Mouse (Mus musculus): ENCODE data around the gene Shmt2. TPM values are rescaled to one million over a fixed set of nuclear protein-coding genes. Genes with fewer than 3 reads are reported as not detected.
A peak's percentile ranks its signal among the peaks of the same experiment; 100 is the strongest.

Gene Shmt2
- polyA plus RNA-seq (2015; fragmentation: Nextera tagmentation; extraction: Ambion mirVana): 38.9 and 40.9 TPM in 2 replicates

- Histone ChIP-seq H3K27me3 (ENCODE audit: control insufficient read depth, insufficient read depth, low read length) (peaks cover 10% of the 10 kb centered on the region; the same call in 1 of the 2 replicates), H3K27ac (replicated peaks) (no peak within 1 kb of the TSS), H3K9ac (ENCODE audit: low read length) (peak within 1 kb of the TSS; percentile 64), H3K36me3 (ENCODE audit: control insufficient read depth, insufficient read depth, low read length) (peaks cover 10% of the 10 kb centered on the region; the same call in 1 of the 2 replicates), H3K4me1 (replicated peaks; ENCODE audit: control insufficient read depth, insufficient read depth) (peaks cover 7% of the 10 kb centered on the region; the same call in 1 of the 2 replicates), H3K4me3 (ENCODE audit: low read depth, low read length) (peak within 1 kb of the TSS; percentile 57), H3K4me2 (replicated peaks; ENCODE audit: low read depth) (peak within 1 kb of the TSS; percentile 95), H3K9me3 (ENCODE audit: control insufficient read depth, low read length) (no peaks in the 10 kb centered on the region)
- under 1% methylated on average over 21 of the region's 21 CpGs for WGBS
- DNase-seq (ENCODE audit: low spot score) (peak; percentile 82), ATAC-seq (ENCODE audit: low FRiP score, low TSS enrichment) (peak; percentile 25; the same call in 1 of the 2 replicates)
- TF ChIP-seq CTCF (IDR thresholded peaks at IDR 0.05; ENCODE audit: low read depth): 0 out of 2 replicates have a peak, but pooled peaks have one; percentile 1
- TF ChIP-seq EP300 (optimal IDR thresholded peaks at IDR 0.05): no peak
Observed at GRCm38 (mm10) chr10:127522088-127522581, at the start of gene Shmt2. Shmt2 (minus strand) TSS chr10:127522444.

- no peak overlapping the region for H3K4me2 ChIP-seq (replicated peaks; ENCODE audit: low read depth)
- no peak overlapping the region for H3K4me3 ChIP-seq (ENCODE audit: low read depth, low read length)
- 72% methylated on average over 17 of the region's 17 CpGs for WGBS
- H3K9ac ChIP-seq (ENCODE audit: low read length): no peak overlapping the region
- no peak for ATAC-seq (ENCODE audit: low FRiP score, low TSS enrichment)
- H3K36me3 ChIP-seq (ENCODE audit: control insufficient read depth, insufficient read depth, low read length): peaks cover 39% of the 10 kb centered on the region
- TF ChIP-seq EP300 (optimal IDR thresholded peaks at IDR 0.05) (no peak), CTCF (IDR thresholded peaks at IDR 0.05; ENCODE audit: low read depth) (no peak)
- DNase-seq (ENCODE audit: low spot score): no peak
- H3K27me3 ChIP-seq (ENCODE audit: control insufficient read depth, insufficient read depth, low read length): no peaks in the 10 kb centered on the region
- no peaks in the 10 kb centered on the region for H3K9me3 ChIP-seq (ENCODE audit: control insufficient read depth, low read length)
- H3K4me1 ChIP-seq (replicated peaks; ENCODE audit: control insufficient read depth, insufficient read depth): no peaks in the 10 kb centered on the region
- H3K27ac ChIP-seq (replicated peaks): peak overlapping the region; percentile 67; the same call in 1 of the 2 replicates
Observed at GRCm38 (mm10) chr10:127570937-127571641, 48.8 kb upstream of the Shmt2 start.

DNA sequence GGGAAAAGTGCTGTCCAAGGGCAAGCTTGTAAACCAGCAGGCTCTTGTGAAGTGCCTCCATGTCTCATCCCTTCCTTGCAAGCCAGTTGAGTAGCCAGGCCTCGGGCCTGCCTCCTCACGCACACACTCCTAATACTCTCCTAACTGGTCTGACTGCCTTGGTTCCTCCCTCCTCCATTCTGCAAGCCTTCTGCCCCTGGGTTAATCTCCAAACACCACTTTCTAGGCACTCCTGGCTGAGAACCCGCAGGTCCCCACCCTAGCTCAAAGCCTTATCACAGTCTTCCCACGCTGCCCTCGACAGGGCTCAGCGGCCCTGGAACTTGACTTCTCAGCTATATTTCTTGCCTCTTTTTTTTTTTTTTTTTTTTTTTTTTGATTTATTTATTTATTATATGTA is 48.1 kb upstream of the Shmt2 start:
- H3K27me3 ChIP-seq (ENCODE audit: control insufficient read depth, insufficient read depth, low read length): no peaks in the 10 kb centered on the region
- no peak for TF ChIP-seq CTCF (IDR thresholded peaks at IDR 0.05; ENCODE audit: low read depth)
- TF ChIP-seq EP300 (optimal IDR thresholded peaks at IDR 0.05): no peak
- peak; percentile 52 for DNase-seq (ENCODE audit: low spot score)
- H3K4me2 ChIP-seq (replicated peaks; ENCODE audit: low read depth): no peak overlapping the region
- no peak overlapping the region for H3K9ac ChIP-seq (ENCODE audit: low read length)
- WGBS: 44% methylated on average over 6 of the region's 6 CpGs
- H3K36me3 ChIP-seq (ENCODE audit: control insufficient read depth, insufficient read depth, low read length): peaks cover 35% of the 10 kb centered on the region
- H3K4me1 ChIP-seq (replicated peaks; ENCODE audit: control insufficient read depth, insufficient read depth): no peaks in the 10 kb centered on the region
- peak overlapping the region; percentile 46 for H3K27ac ChIP-seq (replicated peaks)
- ATAC-seq (ENCODE audit: low FRiP score, low TSS enrichment): peak; percentile 37
- H3K4me3 ChIP-seq (ENCODE audit: low read depth, low read length): no peak overlapping the region
- no peaks in the 10 kb centered on the region for H3K9me3 ChIP-seq (ENCODE audit: control insufficient read depth, low read length)

DNA sequence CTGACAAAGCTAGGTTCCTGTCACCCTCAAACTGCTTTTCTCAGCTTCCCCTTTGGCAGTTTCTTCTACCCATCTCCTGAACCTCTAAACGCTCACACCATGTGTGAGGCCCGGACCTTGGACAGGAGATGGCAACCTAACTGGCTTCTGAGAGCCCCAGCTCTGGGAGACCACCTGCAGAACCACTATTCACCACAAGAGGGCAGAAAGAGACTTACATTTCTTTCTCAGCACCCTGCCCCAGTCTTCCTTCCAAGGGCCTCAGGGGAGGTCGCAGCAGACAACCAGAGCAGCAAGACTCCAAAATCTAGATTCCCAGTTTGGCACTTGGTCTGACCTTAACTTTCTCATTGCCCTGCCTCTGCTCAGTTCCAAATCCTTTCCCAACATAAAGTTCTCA is 47.2 kb upstream of the Shmt2 start:
- TF ChIP-seq EP300 (optimal IDR thresholded peaks at IDR 0.05) (no peak), CTCF (IDR thresholded peaks at IDR 0.05; ENCODE audit: low read depth) (peak; percentile 92)
- no peak for ATAC-seq (ENCODE audit: low FRiP score, low TSS enrichment)
- no peak overlapping the region for H3K4me3 ChIP-seq (ENCODE audit: low read depth, low read length)
- WGBS: 21% methylated on average over 3 of the region's 3 CpGs
- H3K36me3 ChIP-seq (ENCODE audit: control insufficient read depth, insufficient read depth, low read length): peaks cover 30% of the 10 kb centered on the region
- H3K27me3 ChIP-seq (ENCODE audit: control insufficient read depth, insufficient read depth, low read length): no peaks in the 10 kb centered on the region
- H3K4me2 ChIP-seq (replicated peaks; ENCODE audit: low read depth): no peak overlapping the region
- peak overlapping the region; percentile 46 for H3K27ac ChIP-seq (replicated peaks)
- no peaks in the 10 kb centered on the region for H3K9me3 ChIP-seq (ENCODE audit: control insufficient read depth, low read length)
- DNase-seq (ENCODE audit: low spot score): peak; percentile 76
- H3K4me1 ChIP-seq (replicated peaks; ENCODE audit: control insufficient read depth, insufficient read depth): no peaks in the 10 kb centered on the region
- H3K9ac ChIP-seq (ENCODE audit: low read length): no peak overlapping the region; the same call in 1 of the 2 replicates

- peaks cover 28% of the 10 kb centered on the region for H3K36me3 ChIP-seq (ENCODE audit: control insufficient read depth, insufficient read depth, low read length)
- H3K4me2 ChIP-seq (replicated peaks; ENCODE audit: low read depth): no peak overlapping the region
- no peak overlapping the region for H3K27ac ChIP-seq (replicated peaks)
- TF ChIP-seq CTCF (IDR thresholded peaks at IDR 0.05; ENCODE audit: low read depth) (no peak), EP300 (optimal IDR thresholded peaks at IDR 0.05) (no peak)
- H3K9ac ChIP-seq (ENCODE audit: low read length): no peak overlapping the region
- DNase-seq (ENCODE audit: low spot score): no peak
- no peak overlapping the region for H3K4me3 ChIP-seq (ENCODE audit: low read depth, low read length)
- WGBS: 94% methylated on average over 28 of the region's 28 CpGs
- ATAC-seq (ENCODE audit: low FRiP score, low TSS enrichment): no peak
- H3K9me3 ChIP-seq (ENCODE audit: control insufficient read depth, low read length): no peaks in the 10 kb centered on the region
- H3K4me1 ChIP-seq (replicated peaks; ENCODE audit: control insufficient read depth, insufficient read depth): no peaks in the 10 kb centered on the region; the same call in 1 of the 2 replicates
- no peaks in the 10 kb centered on the region for H3K27me3 ChIP-seq (ENCODE audit: control insufficient read depth, insufficient read depth, low read length)
Observed at GRCm38 (mm10) chr10:127566553-127567326, 44.5 kb upstream of the Shmt2 start.

Data from stomach, postnatal 0 days (tissue).